ENCODE assay signal across 12 mouse cellular contexts in genomic region chr14:79313439-79314175, GRCm38 (mm10). TPM values are rescaled to one million over a fixed set of nuclear protein-coding genes. Genes with fewer than 3 reads are reported as not detected.
DNase-seq lines count a peak whose midpoint lies in the region; ATAC-seq and TF ChIP-seq lines count a peak whose summit lies in the region.
"Had no signal": no experiment of that assay in that cellular context is flagged by ENCODE, and none has a peak within 500 bp of the region (broad histone marks: within the 10 kb centered on the region; RNA-seq: fewer than 3 reads in every experiment).

No protein-coding gene starts in this region.

- no peaks in the 10 kb centered on the region for H3K9me3 ChIP-seq in heart, embryonic 16.5 days (replicated peaks; ENCODE audit: control insufficient read depth, low read length)
- H3K9me3 ChIP-seq in limb, embryonic 14.5 days (ENCODE audit: control insufficient read depth, low read length) = no peaks in the 10 kb centered on the region
- H3K9me3 ChIP-seq: stomach, embryonic 15.5 days had no signal

- intact Hi-C loops in heart, postnatal 36 days (cut with DNase I) = no loop called here

- no peaks in the 10 kb centered on the region for H3K27me3 ChIP-seq in heart, embryonic 16.5 days (ENCODE audit: control insufficient read depth, insufficient read depth, low read length)
- no peaks in the 10 kb centered on the region for H3K27me3 ChIP-seq in limb, embryonic 14.5 days (ENCODE audit: control insufficient read depth, insufficient read depth, low read length)
- H3K27me3 ChIP-seq: stomach, embryonic 15.5 days had no signal

- H3K4me3 ChIP-seq in heart, embryonic 16.5 days (ENCODE audit: low read length) = no peak overlapping the region
- H3K4me3 ChIP-seq in limb, embryonic 14.5 days (replicated peaks; ENCODE audit: low read length) = no peak overlapping the region
- H3K4me3 ChIP-seq: erythroblast, embryonic 14.5 days; stomach, embryonic 15.5 days had no signal

- TF ChIP-seq POLR2A in brain, embryonic 14.5 days (IDR thresholded peaks at IDR 0.05; ENCODE audit: borderline replicate concordance, extremely low read depth, insufficient read depth, insufficient read length, poor library complexity, severe bottlenecking) = no peak
- TF ChIP-seq POLR2A in limb, embryonic 14.5 days (IDR thresholded peaks at IDR 0.05; ENCODE audit: borderline replicate concordance, extremely low read depth, insufficient read depth, insufficient read length) = no peak

- H3K27ac ChIP-seq in heart, embryonic 16.5 days (ENCODE audit: low read length) = 0 out of 2 replicates have a peak overlapping the region, but pooled peaks have one; percentile 24
- H3K27ac ChIP-seq in limb, embryonic 14.5 days (replicated peaks; ENCODE audit: low read depth, low read length) = 0 out of 2 replicates have a peak overlapping the region, but pooled peaks have one; percentile 13
- H3K27ac ChIP-seq: stomach, embryonic 15.5 days had no signal

- H3K4me2 ChIP-seq in heart, embryonic 16.5 days (ENCODE audit: low read depth, low read length) = no peak overlapping the region
- no peak overlapping the region for H3K4me2 ChIP-seq in limb, embryonic 14.5 days (replicated peaks; ENCODE audit: low read depth, low read length, severe bottlenecking)
- H3K4me2 ChIP-seq: lung, embryonic 14.5 days; stomach, embryonic 15.5 days had no signal

- TF ChIP-seq CTCF in brain, embryonic 14.5 days (IDR thresholded peaks at IDR 0.05; ENCODE audit: borderline replicate concordance, extremely low read depth, insufficient read depth, insufficient read length) = no peak

- no peaks in the 10 kb centered on the region for H3K36me3 ChIP-seq in heart, embryonic 16.5 days (ENCODE audit: control insufficient read depth, insufficient read depth)
- H3K36me3 ChIP-seq in limb, embryonic 14.5 days (ENCODE audit: control insufficient read depth, insufficient read depth, low read length) = no peaks in the 10 kb centered on the region
- H3K36me3 ChIP-seq: stomach, embryonic 15.5 days had no signal

- 60% methylated on average over 8 of the region's 8 CpGs for WGBS in heart, embryonic 16.5 days
- WGBS in limb, embryonic 14.5 days = 53% methylated on average over 8 of the region's 8 CpGs

- H3K9ac ChIP-seq in heart, embryonic 16.5 days (ENCODE audit: low read length) = no peak overlapping the region
- H3K9ac ChIP-seq in limb, embryonic 14.5 days (ENCODE audit: low read depth, low read length, severe bottlenecking) = no peak overlapping the region
- H3K9ac ChIP-seq: lung, embryonic 14.5 days; stomach, embryonic 15.5 days had no signal

- no peak; the same call in 1 of the 2 replicates for ATAC-seq in heart, embryonic 16.5 days (replicated peaks; ENCODE audit: extremely low read depth, insufficient read depth, low FRiP score)
- no peak for ATAC-seq in limb, embryonic 14.5 days (ENCODE audit: low FRiP score, low read depth)
- ATAC-seq: intestine, postnatal 0 days had no signal

- DNase-seq in heart, postnatal 36 days = no peak
- DNase-seq in 3T3-L1 (ENCODE audit: low read depth, low spot score) = peak; percentile 58
- peak; percentile 77 for DNase-seq in brain, embryonic 14.5 days (ENCODE audit: low read depth)
- no peak for DNase-seq in limb, embryonic 14.5 days (ENCODE audit: low spot score)
- DNase-seq in cerebellum, adult 9-11 months = no peak
- DNase-seq in lung, postnatal 10 days = no peak
- no peak for DNase-seq in natural killer cell, adult 2 months (ENCODE audit: low spot score in 2 of 2)
- DNase-seq: lung, embryonic 14.5 days had no signal

- no peaks in the 10 kb centered on the region for H3K4me1 ChIP-seq in heart, embryonic 16.5 days (ENCODE audit: control insufficient read depth, insufficient read depth, low read length)
- peaks cover 8% of the 10 kb centered on the region for H3K4me1 ChIP-seq in limb, embryonic 14.5 days (ENCODE audit: control insufficient read depth, insufficient read depth, low read length)
- H3K4me1 ChIP-seq: stomach, embryonic 15.5 days had no signal

RNA-seq across cellular contexts. Expression of gene Rgcc, which starts 12.2 kb away (rescaled TPM):
- 53.6 and 74.7 TPM in 2 replicates for polyA plus RNA-seq in heart, embryonic 16.5 days (2015; fragmentation: Nextera tagmentation; extraction: Ambion mirVana)
- total RNA-seq in heart, postnatal 36 days (2021) = 10 to 100 TPM; 54.7 to 54.8 TPM
- 29.0 and 71.3 TPM in 2 replicates for polyA plus RNA-seq in brain, embryonic 14.5 days (2012; rRNA removed)
- polyA plus RNA-seq in limb, embryonic 14.5 days (2012; rRNA removed) = 55.9 and 83.7 TPM in 2 replicates
- polyA plus RNA-seq in limb, embryonic 14.5 days (2014; fragmentation: Nextera tagmentation; extraction: Ambion mirVana) = 62.8 and 65.0 TPM in 2 replicates

Comparison
In these comparisons a context has a peak if more than half of its experiments do, and no peak if none do; other contexts are left out.
1. DNase-seq: peak in 3T3-L1 (single experiment) and brain, embryonic 14.5 days (single experiment); none in heart, postnatal 36 days (0 of 2), limb, embryonic 14.5 days (single experiment), cerebellum, adult 9-11 months (single experiment), lung, postnatal 10 days (single experiment) and natural killer cell, adult 2 months (0 of 2).